Mouse (Mus musculus) spleen, postnatal 36 days (tissue): ENCODE measurements around the gene Dusp18.

ENCODE experiments used
- DNase-seq, 2 experiments: peaks; one replicate each; pipeline ENCODE4 v3.0.0; 2022; ENCODE audit warnings: low spot score in 2 of 2, mixed read lengths in 1 of 2

The Dusp18 gene

DNA sequence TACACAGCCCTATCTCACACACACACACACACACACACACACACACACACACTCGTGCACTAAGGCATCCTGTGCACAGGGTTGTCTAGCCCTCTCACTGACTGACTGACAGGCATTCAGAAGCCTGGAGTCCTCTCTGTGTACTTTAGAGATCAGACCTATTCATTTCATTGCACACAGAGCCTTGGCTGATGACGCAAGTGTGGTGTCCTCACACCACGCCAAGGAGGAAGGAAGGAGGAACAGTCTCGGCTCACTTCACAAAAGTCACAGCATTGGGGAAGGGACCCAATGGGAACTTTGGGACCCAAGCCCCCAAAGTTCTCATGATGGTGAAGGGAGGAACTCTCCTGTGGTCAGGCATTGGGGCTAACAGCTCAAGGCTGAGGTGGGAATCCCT lies 35.0 kb downstream of the Dusp18 start:
- no peak for DNase-seq

DNA sequence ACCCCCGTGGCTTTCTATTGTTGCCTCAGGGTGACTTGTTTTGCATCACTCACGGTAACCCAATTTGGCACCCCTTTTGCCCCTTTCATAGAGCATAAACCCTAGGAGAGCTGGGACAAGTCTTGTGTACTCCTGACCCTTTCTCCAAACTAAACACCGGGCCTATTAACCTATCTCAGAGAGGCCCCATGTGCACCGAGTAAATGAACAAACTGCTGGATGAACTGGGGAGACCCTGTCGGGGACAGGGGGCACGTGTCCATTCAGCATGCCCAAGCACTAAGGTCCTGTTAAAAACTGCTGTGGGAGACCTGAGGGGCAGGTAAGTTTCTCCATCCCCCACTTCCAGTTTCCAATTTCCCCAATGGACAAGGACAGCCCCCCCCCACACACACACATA lies 35.9 kb downstream of the Dusp18 start:
- DNase-seq: no peak

DNA sequence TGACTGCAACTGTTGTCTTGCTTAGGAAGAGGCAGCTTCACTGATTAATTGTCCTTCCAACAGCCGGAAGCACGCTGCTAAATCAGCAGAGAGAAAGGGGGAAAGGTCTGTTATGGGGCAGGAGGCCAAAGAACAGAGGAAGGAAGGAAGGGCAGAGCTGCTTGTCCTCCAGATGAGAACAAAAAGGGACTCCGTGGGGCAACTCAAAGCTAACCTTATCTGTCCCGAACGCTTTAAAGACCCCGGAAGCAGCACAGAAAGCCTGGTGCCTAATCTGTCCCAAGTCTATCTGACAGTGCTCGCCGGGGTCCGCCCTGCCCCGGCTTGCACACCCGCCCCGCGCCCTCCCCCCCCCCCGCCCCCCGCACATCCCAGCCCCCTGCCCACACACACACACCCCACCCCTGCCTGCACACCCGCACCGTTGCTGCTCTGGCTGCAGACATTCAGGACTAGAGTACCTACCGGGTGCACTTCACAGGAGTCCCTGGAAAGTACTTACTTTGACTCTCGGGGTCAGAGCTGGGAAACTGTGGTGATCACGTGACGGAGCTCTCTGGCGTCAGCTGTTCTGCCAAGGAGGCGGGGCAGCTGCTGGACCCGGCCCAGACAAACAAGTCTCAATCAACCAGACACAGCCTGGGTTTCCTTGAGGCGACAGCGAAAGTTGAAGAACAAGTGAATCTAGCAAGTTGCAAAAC lies 36.6 kb downstream of the Dusp18 start, which contains the start of gene Tcn2:
TSS of gene Tcn2 (minus strand) at position 649 of the 701 bp plus-strand sequence.
- DNase-seq: peak; percentile 78

DNA sequence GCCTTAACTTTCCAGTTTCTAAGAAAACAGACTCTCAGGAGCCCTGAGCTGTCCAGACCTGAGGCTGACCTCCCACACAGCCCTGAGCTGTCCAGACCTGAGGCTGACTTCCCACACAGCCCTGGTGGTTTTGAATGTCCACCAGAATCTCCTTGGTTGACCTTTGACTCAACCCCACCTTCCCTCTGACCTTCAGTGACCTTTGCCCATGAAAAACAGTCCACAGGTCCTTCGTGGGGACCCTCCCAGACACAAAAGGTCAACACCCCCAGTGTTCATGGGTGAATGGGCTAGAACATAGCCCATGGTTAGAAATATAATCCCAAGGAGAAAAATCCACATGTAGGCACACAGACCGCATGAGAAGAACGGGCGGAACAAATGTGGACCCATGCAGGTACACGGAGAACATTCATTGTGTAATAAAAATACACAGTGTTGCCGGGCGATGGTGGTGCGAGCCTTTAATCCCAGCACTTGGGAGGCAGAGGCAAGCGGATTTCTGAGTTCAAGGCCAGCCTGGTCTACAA lies 38.8 kb downstream of the Dusp18 start:
- DNase-seq: no peak

DNA sequence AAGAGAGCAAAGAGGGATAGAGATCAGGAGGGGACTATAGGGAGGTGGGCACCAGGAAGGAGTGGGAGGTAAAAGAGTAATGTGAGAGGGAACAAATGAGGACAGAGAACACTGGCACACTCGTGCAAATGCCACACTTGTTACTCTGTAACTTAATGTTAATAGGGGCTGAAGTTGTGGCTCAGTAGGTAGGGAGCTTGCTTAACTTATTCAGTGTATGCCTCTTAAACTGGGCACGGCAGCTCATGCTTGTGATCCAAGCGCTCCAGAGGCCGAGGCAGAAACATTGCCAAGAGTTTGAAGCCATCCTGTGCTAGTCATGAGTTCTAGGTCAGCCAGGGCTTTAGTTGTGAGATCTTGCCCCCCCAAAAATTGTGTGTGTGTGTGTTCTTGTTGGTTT lies 40.1 kb downstream of the Dusp18 start:
- no peak for DNase-seq

DNA sequence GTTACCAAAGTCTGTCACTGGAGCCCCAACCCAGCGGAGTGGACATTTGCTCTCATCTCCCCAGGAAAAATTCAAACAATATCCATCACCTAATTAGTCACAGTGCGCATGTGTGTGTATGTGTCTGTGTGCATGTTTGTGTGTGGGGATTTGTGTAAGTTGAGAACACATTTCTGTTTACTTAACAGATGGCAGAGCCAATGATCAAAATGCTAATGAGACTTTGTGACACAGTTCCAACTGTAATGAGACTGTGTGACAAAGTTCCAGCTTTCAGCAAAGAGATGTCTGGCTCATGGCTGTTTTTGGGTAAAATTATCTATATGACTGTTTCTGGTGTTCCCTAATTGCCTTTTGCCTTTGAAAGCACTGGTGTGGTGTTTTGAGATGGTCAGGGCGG lies 41.3 kb downstream of the Dusp18 start:
- DNase-seq: no peak

DNA sequence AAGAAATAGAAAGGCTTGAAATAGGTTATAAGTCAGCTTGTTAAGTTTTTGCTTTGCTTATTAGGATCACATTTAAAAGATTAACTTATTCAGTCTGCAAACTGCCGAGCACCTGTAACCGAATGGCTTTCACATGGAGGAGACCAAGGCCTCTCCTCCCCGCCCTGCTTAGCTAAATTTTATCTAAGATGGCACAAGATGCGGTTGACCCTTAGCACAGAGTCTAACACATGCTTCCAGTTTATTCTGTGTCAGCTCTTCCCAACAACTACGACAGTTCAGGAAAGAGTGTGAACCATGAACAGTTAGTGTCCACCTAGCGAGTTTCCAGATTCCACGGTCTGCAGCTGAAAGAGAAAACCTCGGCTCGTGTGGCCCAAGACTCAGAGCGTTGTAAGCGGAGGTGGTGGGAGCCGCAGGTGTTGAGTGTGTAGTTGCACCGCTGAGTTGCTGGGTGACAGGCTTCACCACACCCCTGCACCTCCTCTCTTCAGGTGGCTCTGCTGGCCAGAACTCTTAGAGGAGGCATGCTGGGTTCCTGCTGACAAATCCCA lies 42.4 kb downstream of the Dusp18 start:
- no peak for DNase-seq

DNA sequence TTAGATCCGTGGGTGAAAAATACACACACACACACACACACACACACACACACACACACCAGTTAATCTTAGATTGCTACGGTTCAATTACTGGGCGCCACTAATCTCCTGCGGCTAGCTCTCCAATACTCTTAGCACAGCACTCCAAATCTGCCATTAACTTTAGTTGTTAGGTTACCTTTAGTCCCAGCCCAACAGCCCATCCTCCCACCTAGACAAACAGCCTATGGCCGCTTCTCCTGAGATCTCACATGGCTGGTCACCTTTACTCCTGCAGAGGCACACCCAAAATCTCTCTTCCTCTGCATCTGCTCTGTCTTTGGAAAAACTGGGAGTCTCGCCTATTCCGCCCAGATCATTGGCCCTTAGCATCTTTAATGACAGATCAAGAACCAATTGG lies 46.3 kb downstream of the Dusp18 start:
- DNase-seq: no peak

DNA sequence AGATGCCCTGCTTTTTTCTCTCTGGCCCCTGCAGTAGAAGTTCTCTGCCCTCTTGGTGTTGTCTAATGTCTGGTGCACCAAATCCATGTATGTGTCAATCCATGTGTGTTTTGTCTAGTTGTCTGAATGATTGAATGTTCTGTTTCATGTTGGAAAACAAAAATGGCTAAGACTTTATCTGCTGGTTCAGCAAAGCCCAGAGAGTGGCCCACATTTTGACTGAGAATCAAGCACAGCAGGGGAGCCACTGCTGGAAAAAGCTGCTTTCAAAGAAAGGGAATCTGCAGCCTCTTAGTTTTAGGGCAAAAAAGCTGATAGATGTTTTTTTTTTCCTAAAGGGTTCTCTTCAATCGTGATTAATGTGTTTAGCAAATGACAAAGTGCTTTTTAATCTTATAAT lies 51.3 kb downstream of the Dusp18 start:
- DNase-seq: no peak
